Mouse (Mus musculus) ovary, postnatal 36 days (tissue): Measurements from ENCODE around the gene Fam19a2.

ENCODE experiments used
- DNase-seq: peaks from one replicate; pipeline ENCODE4 v3.0.0; 2022; ENCODE audit warnings: low spot score, mixed read lengths

The Fam19a2 gene

GRCm38 (mm10) chr10:123385641-123386040, 121.8 kb downstream of the Fam19a2 start:
- no peak for DNase-seq

- DNase-seq: no peak
Observed at GRCm38 (mm10) chr10:123395429-123395828, 131.6 kb downstream of the Fam19a2 start.

GRCm38 (mm10) chr10:123398136-123398535, 134.3 kb downstream of the Fam19a2 start:
- DNase-seq: no peak

GRCm38 (mm10) chr10:123401188-123401587, 137.4 kb downstream of the Fam19a2 start:
- no peak for DNase-seq

GRCm38 (mm10) chr10:123402460-123402859, 138.7 kb downstream of the Fam19a2 start:
- DNase-seq: no peak

- no peak for DNase-seq
Observed at GRCm38 (mm10) chr10:123414953-123415352, 151.2 kb downstream of the Fam19a2 start.

- no peak for DNase-seq
Observed at GRCm38 (mm10) chr10:123416024-123416423, 152.2 kb downstream of the Fam19a2 start.

GRCm38 (mm10) chr10:123418616-123419173, 154.9 kb downstream of the Fam19a2 start:
- no peak for DNase-seq

GRCm38 (mm10) chr10:123420249-123420648, 156.5 kb downstream of the Fam19a2 start:
- DNase-seq: no peak

- no peak for DNase-seq
Observed at GRCm38 (mm10) chr10:123424482-123424881, 160.7 kb downstream of the Fam19a2 start.

GRCm38 (mm10) chr10:123426527-123427363, 162.9 kb downstream of the Fam19a2 start:
- no peak for DNase-seq

GRCm38 (mm10) chr10:123431569-123431968, 167.8 kb downstream of the Fam19a2 start:
- no peak for DNase-seq

GRCm38 (mm10) chr10:123437576-123437975, 173.8 kb downstream of the Fam19a2 start:
- no peak for DNase-seq

- DNase-seq: no peak
Observed at GRCm38 (mm10) chr10:123456800-123457199, 193.0 kb downstream of the Fam19a2 start.

GRCm38 (mm10) chr10:123460466-123460865, 196.7 kb downstream of the Fam19a2 start:
- DNase-seq: no peak

GRCm38 (mm10) chr10:123462305-123462704, 198.5 kb downstream of the Fam19a2 start:
- no peak for DNase-seq

GRCm38 (mm10) chr10:123514749-123515148, 251.0 kb downstream of the Fam19a2 start:
- no peak for DNase-seq

GRCm38 (mm10) chr10:123520613-123521012, 256.8 kb downstream of the Fam19a2 start:
- no peak for DNase-seq

GRCm38 (mm10) chr10:123521203-123521602, 257.4 kb downstream of the Fam19a2 start:
- DNase-seq: no peak

- DNase-seq: no peak
Observed at GRCm38 (mm10) chr10:123525424-123525823, 261.6 kb downstream of the Fam19a2 start.

GRCm38 (mm10) chr10:123526059-123526458, 262.3 kb downstream of the Fam19a2 start:
- DNase-seq: no peak

- no peak for DNase-seq
Observed at GRCm38 (mm10) chr10:123536143-123536542, 272.3 kb downstream of the Fam19a2 start.

- no peak for DNase-seq
Observed at GRCm38 (mm10) chr10:123548391-123548790, 284.6 kb downstream of the Fam19a2 start.

- no peak for DNase-seq
Observed at GRCm38 (mm10) chr10:123567677-123568076, 303.9 kb downstream of the Fam19a2 start.
